Mouse (Mus musculus): ENCODE data around the gene Crybg3. TPM values are rescaled to one million over a fixed set of nuclear protein-coding genes. Genes with fewer than 3 reads are reported as not detected.

The Crybg3 gene
- polyA plus RNA-seq (2015; fragmentation: Nextera tagmentation; extraction: Ambion mirVana): 3.0 and 4.1 TPM in 2 replicates

- under 1% methylated on average over 69 of the region's 90 CpGs for WGBS
- H3K27me3 ChIP-seq: no peaks in the 10 kb centered on the region; the same call in 1 of the 2 replicates
- H3K9ac ChIP-seq: peak within 1 kb of the TSS; percentile 85
- peaks cover 20% of the 10 kb centered on the region for H3K4me1 ChIP-seq (replicated peaks)
- peak within 1 kb of the TSS; percentile 80 for H3K4me3 ChIP-seq
- peak within 1 kb of the TSS; percentile 81 for H3K4me2 ChIP-seq
- H3K27ac ChIP-seq: peak within 1 kb of the TSS; percentile 87
- no peaks in the 10 kb centered on the region for H3K9me3 ChIP-seq
- no peaks in the 10 kb centered on the region for H3K36me3 ChIP-seq
- peak; percentile 75 for ATAC-seq (ENCODE audit: low FRiP score)
These were observed at the start of gene Crybg3 for GRCm38 (mm10) chr16:59600311-59601251. TSS of gene Crybg3 (minus strand) at chr16:59600979.

DNA sequence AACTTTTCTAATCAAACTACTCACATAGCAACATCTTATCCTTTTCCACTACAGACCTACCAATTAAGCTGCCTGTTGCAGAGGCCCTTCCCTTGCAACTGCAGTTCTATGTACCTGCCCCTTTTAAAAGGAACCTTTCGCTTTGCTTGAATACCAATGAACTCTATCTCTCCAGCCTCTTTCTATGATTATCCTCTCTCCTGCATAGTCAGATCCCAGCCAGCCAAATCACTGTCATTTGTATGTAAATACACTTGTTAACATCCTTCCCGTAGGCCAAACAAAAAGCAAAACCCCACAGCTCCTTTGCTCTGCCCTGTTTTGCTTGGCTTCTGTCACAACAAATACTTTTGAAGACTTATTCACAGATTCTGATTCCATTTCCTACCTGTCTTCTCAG, 43.0 kb upstream of the Crybg3 start:
- no peak overlapping the region for H3K4me2 ChIP-seq
- no peak overlapping the region for H3K27ac ChIP-seq
- no peaks in the 10 kb centered on the region for H3K27me3 ChIP-seq
- H3K4me3 ChIP-seq: no peak overlapping the region
- H3K36me3 ChIP-seq: no peaks in the 10 kb centered on the region
- H3K4me1 ChIP-seq (replicated peaks): 0 out of 2 replicates have a peak, but pooled peaks cover 2% of the 10 kb centered on the region
- 47% methylated on average over 2 of the region's 2 CpGs for WGBS
- no peak overlapping the region for H3K9ac ChIP-seq
- ATAC-seq (ENCODE audit: low FRiP score): no peak
- H3K9me3 ChIP-seq: no peaks in the 10 kb centered on the region

GRCm38 (mm10) chr16:59639985-59640384, 39.2 kb upstream of the Crybg3 start:
- no peaks in the 10 kb centered on the region for H3K27me3 ChIP-seq
- H3K27ac ChIP-seq: no peak overlapping the region
- H3K9me3 ChIP-seq: no peaks in the 10 kb centered on the region
- ATAC-seq (ENCODE audit: low FRiP score): no peak
- H3K4me3 ChIP-seq: peak overlapping the region; percentile 73; the same call in 1 of the 2 replicates
- no peaks in the 10 kb centered on the region for H3K36me3 ChIP-seq
- H3K4me1 ChIP-seq (replicated peaks): peaks cover 10% of the 10 kb centered on the region
- peak overlapping the region; percentile 67; the same call in 1 of the 2 replicates for H3K4me2 ChIP-seq
- 94% methylated on average over 3 of the region's 3 CpGs for WGBS
- H3K9ac ChIP-seq: no peak overlapping the region

DNA sequence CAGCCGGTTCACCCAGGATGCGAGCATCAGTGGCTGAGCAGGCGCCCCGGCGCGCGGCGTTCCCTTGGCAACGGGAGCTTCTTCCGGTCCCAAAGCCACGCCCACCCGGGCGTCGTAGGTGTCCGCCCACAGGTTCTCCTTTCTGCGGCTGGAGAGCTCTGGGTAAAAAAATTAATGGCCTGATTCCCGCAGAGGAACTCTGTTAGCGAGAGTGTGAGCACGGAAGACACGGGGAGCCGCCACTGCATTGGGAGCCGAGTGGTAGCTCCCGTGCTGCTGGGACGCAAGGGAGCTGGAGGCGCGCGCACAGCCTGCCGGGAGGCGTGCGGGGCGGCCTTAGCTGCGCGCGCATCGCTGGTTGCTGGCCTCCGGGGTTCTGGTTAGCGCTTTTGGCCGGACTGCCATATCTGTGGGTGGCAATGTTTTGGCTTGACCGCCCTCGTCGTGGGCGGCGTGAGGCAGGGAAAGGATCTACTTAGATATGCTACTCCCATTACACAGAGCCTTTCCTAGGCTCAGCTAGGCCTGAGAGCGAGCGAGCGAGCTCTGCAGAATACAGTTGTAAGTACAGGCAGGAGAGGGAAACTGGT, 38.4 kb upstream of the Crybg3 start, which contains the start of gene Arl6:
Arl6 (minus strand) TSS at position 290 of the 590 bp plus-strand sequence.
- Histone ChIP-seq H3K4me1 (replicated peaks) (peaks cover 10% of the 10 kb centered on the region), H3K4me3 (peak within 1 kb of the TSS; percentile 73), H3K36me3 (no peaks in the 10 kb centered on the region), H3K4me2 (peak within 1 kb of the TSS; percentile 67), H3K27ac (peak within 1 kb of the TSS; percentile 99), H3K9me3 (no peaks in the 10 kb centered on the region), H3K9ac (peak within 1 kb of the TSS; percentile 82), H3K27me3 (no peaks in the 10 kb centered on the region)
- WGBS: under 1% methylated on average over 46 of the region's 46 CpGs
- ATAC-seq (ENCODE audit: low FRiP score): peak; percentile 99

- WGBS: 86% methylated on average over 2 of the region's 2 CpGs
- Histone ChIP-seq H3K36me3 (peaks cover 18% of the 10 kb centered on the region), H3K4me3 (no peak overlapping the region), H3K27me3 (no peaks in the 10 kb centered on the region), H3K4me1 (replicated peaks) (peaks cover 7% of the 10 kb centered on the region), H3K9me3 (no peaks in the 10 kb centered on the region), H3K4me2 (no peak overlapping the region), H3K9ac (no peak overlapping the region), H3K27ac (no peak overlapping the region)
- ATAC-seq (ENCODE audit: low FRiP score): no peak
These were observed 33.8 kb upstream of the Crybg3 start for GRCm38 (mm10) chr16:59634598-59634997.

DNA sequence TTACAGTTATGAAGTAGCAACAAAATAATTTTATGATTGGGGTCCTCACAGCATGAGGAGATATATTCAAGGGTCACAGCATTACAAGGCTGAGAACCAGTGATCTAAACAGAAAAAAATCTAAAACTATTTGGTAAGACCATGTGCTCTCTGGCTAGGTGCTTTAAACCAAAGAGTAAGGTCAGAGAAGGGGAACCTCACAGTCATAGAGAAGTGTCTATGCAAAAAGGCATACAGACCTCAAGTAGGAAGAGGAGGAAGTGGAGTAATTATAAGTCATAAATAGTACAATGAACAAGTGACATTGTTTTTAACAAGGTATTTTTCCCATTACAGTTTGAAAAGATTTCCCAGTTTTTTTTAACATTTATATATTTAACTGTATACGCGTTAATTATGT, 20.8 kb upstream of the Crybg3 start:
- peaks cover 3% of the 10 kb centered on the region; the same call in 1 of the 2 replicates for H3K36me3 ChIP-seq
- no peak overlapping the region for H3K27ac ChIP-seq
- WGBS: 96% methylated on average over 2 of the region's 2 CpGs
- no peaks in the 10 kb centered on the region for H3K9me3 ChIP-seq
- no peak overlapping the region for H3K4me2 ChIP-seq
- no peak for ATAC-seq (ENCODE audit: low FRiP score)
- no peaks in the 10 kb centered on the region for H3K4me1 ChIP-seq (replicated peaks)
- no peak overlapping the region for H3K9ac ChIP-seq
- no peaks in the 10 kb centered on the region for H3K27me3 ChIP-seq
- H3K4me3 ChIP-seq: no peak overlapping the region

- no peak overlapping the region for H3K27ac ChIP-seq
- 38% methylated on average over 3 of the region's 3 CpGs for WGBS
- ATAC-seq (ENCODE audit: low FRiP score): peak; percentile 54
These were observed 16.4 kb upstream of the Crybg3 start for GRCm38 (mm10) chr16:59617167-59617566.

GRCm38 (mm10) chr16:59615675-59616074, 14.9 kb upstream of the Crybg3 start:
- no peaks in the 10 kb centered on the region for H3K27me3 ChIP-seq
- H3K9me3 ChIP-seq: no peaks in the 10 kb centered on the region
- no peak overlapping the region for H3K4me3 ChIP-seq
- H3K27ac ChIP-seq: no peak overlapping the region
- H3K4me2 ChIP-seq: no peak overlapping the region
- no peaks in the 10 kb centered on the region for H3K4me1 ChIP-seq (replicated peaks)
- peaks cover 9% of the 10 kb centered on the region for H3K36me3 ChIP-seq
- no peak overlapping the region for H3K9ac ChIP-seq
- no peak for ATAC-seq (ENCODE audit: low FRiP score)
- 71% methylated on average over 3 of the region's 3 CpGs for WGBS

More at GRCm38 (mm10) chr16:59617167-59617566, 16.4 kb upstream of the Crybg3 start:
- Histone ChIP-seq H3K9me3 (no peaks in the 10 kb centered on the region), H3K9ac (no peak overlapping the region), H3K4me3 (no peak overlapping the region), H3K36me3 (peaks cover 3% of the 10 kb centered on the region; the same call in 1 of the 2 replicates), H3K4me2 (no peak overlapping the region), H3K4me1 (replicated peaks) (no peaks in the 10 kb centered on the region), H3K27me3 (no peaks in the 10 kb centered on the region)

DNA sequence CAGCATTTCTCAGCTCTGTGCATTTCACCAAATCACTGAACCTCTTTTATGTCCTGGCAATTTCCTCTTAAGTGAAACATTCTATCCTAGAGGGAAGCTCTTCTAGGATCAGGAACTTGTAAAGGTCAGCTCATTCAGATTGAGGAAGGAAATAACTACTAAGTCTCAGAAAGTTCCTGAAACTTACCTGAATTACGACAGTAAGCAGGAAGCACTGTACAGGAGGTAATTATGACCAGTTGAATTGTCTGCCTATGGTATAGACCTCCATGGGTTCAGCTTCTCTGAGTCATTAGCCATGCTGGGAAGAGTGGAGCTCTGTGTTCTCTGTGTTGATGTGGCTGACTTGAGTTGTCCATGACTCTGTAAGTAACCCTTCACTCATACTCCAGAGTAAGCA, 10.0 kb upstream of the Crybg3 start:
- Histone ChIP-seq H3K27me3 (no peaks in the 10 kb centered on the region), H3K27ac (no peak overlapping the region), H3K9me3 (no peaks in the 10 kb centered on the region), H3K36me3 (peaks cover 10% of the 10 kb centered on the region), H3K4me3 (no peak overlapping the region), H3K9ac (no peak overlapping the region), H3K4me2 (no peak overlapping the region), H3K4me1 (replicated peaks) (no peaks in the 10 kb centered on the region)
- ATAC-seq (ENCODE audit: low FRiP score): no peak
- WGBS: 91% methylated on average over 1 of the region's 1 CpGs

- H3K4me3 ChIP-seq: peak overlapping the region; percentile 27
- H3K36me3 ChIP-seq: no peaks in the 10 kb centered on the region
- H3K9me3 ChIP-seq: no peaks in the 10 kb centered on the region
- ATAC-seq (ENCODE audit: low FRiP score): peak; percentile 84
- H3K27me3 ChIP-seq: no peaks in the 10 kb centered on the region; the same call in 1 of the 2 replicates
- H3K4me2 ChIP-seq: peak overlapping the region; percentile 53
- H3K4me1 ChIP-seq (replicated peaks): peaks cover 16% of the 10 kb centered on the region
- 19% methylated on average over 15 of the region's 15 CpGs for WGBS
- H3K27ac ChIP-seq: peak overlapping the region; percentile 60
- peak overlapping the region; percentile 46; the same call in 1 of the 2 replicates for H3K9ac ChIP-seq
These were observed 3.5 kb upstream of the Crybg3 start for GRCm38 (mm10) chr16:59604078-59604781.

DNA sequence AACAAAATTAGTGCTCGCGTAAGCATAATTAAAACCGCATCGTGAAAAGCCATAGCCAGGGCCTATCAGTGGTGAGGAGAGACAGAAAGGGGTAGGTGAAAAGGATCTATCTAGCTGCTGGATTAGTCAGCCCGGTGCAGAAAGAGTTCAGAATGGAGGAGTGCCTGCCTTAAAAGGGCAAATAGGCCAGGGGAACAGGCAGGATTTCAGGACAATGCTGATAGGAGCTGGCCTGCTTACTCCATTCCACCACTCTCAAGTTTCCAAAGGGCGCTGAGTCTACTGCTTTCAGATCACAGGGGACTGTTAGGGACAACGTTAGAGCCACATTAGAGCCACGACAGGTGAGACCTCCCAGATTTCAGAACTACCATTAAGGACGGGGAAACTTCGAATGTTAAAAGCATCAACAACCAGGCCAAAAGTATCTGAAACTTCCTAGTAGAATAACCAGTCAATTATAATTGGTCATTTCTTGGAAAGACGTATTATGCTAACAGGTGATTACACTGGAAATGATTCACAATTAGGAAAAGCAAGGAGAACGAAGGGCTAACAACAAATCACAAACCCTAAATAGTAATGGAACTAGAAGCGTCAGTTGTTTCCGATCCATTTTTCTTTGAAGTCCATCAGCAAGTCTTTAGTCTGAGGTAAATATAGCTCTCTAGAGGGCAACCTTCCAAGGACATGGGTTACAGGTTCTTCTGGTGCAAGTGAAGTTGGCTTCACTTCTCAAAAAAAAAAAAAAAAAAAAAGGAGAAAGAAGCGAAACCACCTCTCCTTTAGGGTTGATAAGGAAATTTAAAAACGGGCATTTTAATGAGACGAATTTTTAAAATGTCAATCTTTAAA, 1.1 kb downstream of the Crybg3 start:
- H3K36me3 ChIP-seq: no peaks in the 10 kb centered on the region
- H3K9ac ChIP-seq: peak overlapping the region; percentile 85
- H3K27ac ChIP-seq: peak overlapping the region; percentile 50; the same call in 1 of the 2 replicates
- 0 out of 2 replicates have a peak, but pooled peaks have one; percentile 15 for ATAC-seq (ENCODE audit: low FRiP score)
- H3K9me3 ChIP-seq: no peaks in the 10 kb centered on the region
- peak overlapping the region; percentile 81 for H3K4me2 ChIP-seq
- peak overlapping the region; percentile 80 for H3K4me3 ChIP-seq
- no peaks in the 10 kb centered on the region; the same call in 1 of the 2 replicates for H3K27me3 ChIP-seq
- H3K4me1 ChIP-seq (replicated peaks): peaks cover 20% of the 10 kb centered on the region
- WGBS: 20% methylated on average over 17 of the region's 17 CpGs
